Mouse (Mus musculus): ENCODE results near the gene Kcnma1.

Kcnma1 gene

GRCm38 (mm10) chr14:23848529-23849141 lies 165.7 kb downstream of the Kcnma1 start:
- peak; percentile 69 to 77 for DNase-seq

- no peak for DNase-seq
These were observed 167.6 kb downstream of the Kcnma1 start for GRCm38 (mm10) chr14:23846706-23847105.

- no peak for DNase-seq
These were observed 172.3 kb downstream of the Kcnma1 start for GRCm38 (mm10) chr14:23842025-23842424.

- no peak for DNase-seq
These were observed 174.7 kb downstream of the Kcnma1 start for GRCm38 (mm10) chr14:23839613-23840012.

GRCm38 (mm10) chr14:23835387-23836111 lies 178.7 kb downstream of the Kcnma1 start:
- no peak for DNase-seq

GRCm38 (mm10) chr14:23831284-23831683 lies 183.0 kb downstream of the Kcnma1 start:
- DNase-seq: peak; percentile 46 to 56

- no peak for DNase-seq
These were observed 184.0 kb downstream of the Kcnma1 start for GRCm38 (mm10) chr14:23830316-23830715.

GRCm38 (mm10) chr14:23828711-23829320 lies 185.5 kb downstream of the Kcnma1 start:
- DNase-seq: peak; percentile 62 to 70

GRCm38 (mm10) chr14:23824937-23825336 lies 189.4 kb downstream of the Kcnma1 start:
- no peak for DNase-seq

- no peak for DNase-seq
These were observed 190.0 kb downstream of the Kcnma1 start for GRCm38 (mm10) chr14:23824267-23824666.

- peak; percentile 72 to 81 for DNase-seq
These were observed 196.7 kb downstream of the Kcnma1 start for GRCm38 (mm10) chr14:23817585-23817984.

- DNase-seq: peak; percentile 18 to 29
These were observed 204.2 kb downstream of the Kcnma1 start for GRCm38 (mm10) chr14:23810081-23810480.

GRCm38 (mm10) chr14:23809124-23809523 lies 205.2 kb downstream of the Kcnma1 start:
- DNase-seq: no peak

GRCm38 (mm10) chr14:23806378-23806777 lies 207.9 kb downstream of the Kcnma1 start:
- DNase-seq: no peak

- no peak for DNase-seq
These were observed 217.4 kb downstream of the Kcnma1 start for GRCm38 (mm10) chr14:23796878-23797277.

- peak; percentile 19 to 20 for DNase-seq
These were observed 221.6 kb downstream of the Kcnma1 start for GRCm38 (mm10) chr14:23792674-23793073.

- DNase-seq: no peak
These were observed 222.2 kb downstream of the Kcnma1 start for GRCm38 (mm10) chr14:23792076-23792475.

- peak; percentile 87 to 90 for DNase-seq
These were observed 223.0 kb downstream of the Kcnma1 start for GRCm38 (mm10) chr14:23791261-23791691.

GRCm38 (mm10) chr14:23786687-23787073 lies 227.6 kb downstream of the Kcnma1 start:
- no peak for DNase-seq

- DNase-seq: no peak
These were observed 228.2 kb downstream of the Kcnma1 start for GRCm38 (mm10) chr14:23785921-23786686.

GRCm38 (mm10) chr14:23782845-23783609 lies 231.3 kb downstream of the Kcnma1 start:
- DNase-seq: peak; percentile 49 to 57

- no peak for DNase-seq
These were observed 239.7 kb downstream of the Kcnma1 start for GRCm38 (mm10) chr14:23774542-23774941.

Data from cerebellum, postnatal 14 days (tissue).